Mouse (Mus musculus): ENCODE data around the gene Olfr550. TPM values are rescaled to one million over a fixed set of nuclear protein-coding genes. Genes with fewer than 3 reads are reported as not detected.

Olfr550 gene
- polyA plus RNA-seq, 2 experiments: not detected

Other genes starting within 250 kb of the Olfr550 start
- gene Rrm1, start 129.7 kb upstream of the Olfr550 start, polyA plus RNA-seq (2012; rRNA removed): 66.3 and 79.7 TPM in 2 replicates
- 115 and 134 TPM in 2 replicates for gene Rrm1, start 129.7 kb upstream of the Olfr550 start, polyA plus RNA-seq (2014; fragmentation: Nextera tagmentation; extraction: Ambion mirVana)
- gene Olfr543, start 89.8 kb upstream of the Olfr550 start, polyA plus RNA-seq (2012; rRNA removed): not detected in 2 replicates
- 0.36 and 0.44 TPM in 2 replicates for gene Olfr543, start 89.8 kb upstream of the Olfr550 start, polyA plus RNA-seq (2014; fragmentation: Nextera tagmentation; extraction: Ambion mirVana)
- not detected in 2 replicates for gene Olfr544, start 83.1 kb upstream of the Olfr550 start, polyA plus RNA-seq (2012; rRNA removed)
- gene Olfr544, start 83.1 kb upstream of the Olfr550 start, polyA plus RNA-seq (2014; fragmentation: Nextera tagmentation; extraction: Ambion mirVana): 0.11 and 0.18 TPM in 2 replicates
- not detected in 2 replicates for gene Olfr545, start 71.9 kb upstream of the Olfr550 start, polyA plus RNA-seq (2012; rRNA removed)
- gene Olfr545, start 71.9 kb upstream of the Olfr550 start, polyA plus RNA-seq (2014; fragmentation: Nextera tagmentation; extraction: Ambion mirVana): not detected in 2 replicates
- gene Olfr547, start 36.7 kb upstream of the Olfr550 start, polyA plus RNA-seq (2012; rRNA removed): not detected in 2 replicates
- not detected in 2 replicates for gene Olfr547, start 36.7 kb upstream of the Olfr550 start, polyA plus RNA-seq (2014; fragmentation: Nextera tagmentation; extraction: Ambion mirVana)
- gene Olfr548-ps1, start 30.5 kb upstream of the Olfr550 start, polyA plus RNA-seq (2012; rRNA removed): not detected in 2 replicates
- not detected in 2 replicates for gene Olfr548-ps1, start 30.5 kb upstream of the Olfr550 start, polyA plus RNA-seq (2014; fragmentation: Nextera tagmentation; extraction: Ambion mirVana)
- gene Olfr549, start 21.6 kb upstream of the Olfr550 start, polyA plus RNA-seq (2012; rRNA removed): not detected in 2 replicates
- not detected in 2 replicates for gene Olfr549, start 21.6 kb upstream of the Olfr550 start, polyA plus RNA-seq (2014; fragmentation: Nextera tagmentation; extraction: Ambion mirVana)
- gene Trim21, start 6.0 kb upstream of the Olfr550 start, polyA plus RNA-seq (2012; rRNA removed): 3.4 and 4.0 TPM in 2 replicates
- gene Trim21, start 6.0 kb upstream of the Olfr550 start, polyA plus RNA-seq (2014; fragmentation: Nextera tagmentation; extraction: Ambion mirVana): 0.81 and 1.2 TPM in 2 replicates
- not detected in 2 replicates for gene Olfr551, start 20.4 kb downstream of the Olfr550 start, polyA plus RNA-seq (2012; rRNA removed)
- not detected in 2 replicates for gene Olfr551, start 20.4 kb downstream of the Olfr550 start, polyA plus RNA-seq (2014; fragmentation: Nextera tagmentation; extraction: Ambion mirVana)
- not detected in 2 replicates for gene Olfr552, start 26.3 kb downstream of the Olfr550 start, polyA plus RNA-seq (2012; rRNA removed)
- not detected in 2 replicates for gene Olfr552, start 26.3 kb downstream of the Olfr550 start, polyA plus RNA-seq (2014; fragmentation: Nextera tagmentation; extraction: Ambion mirVana)
- gene Olfr553, start 46.8 kb downstream of the Olfr550 start, polyA plus RNA-seq (2012; rRNA removed): not detected in 2 replicates
- gene Olfr553, start 46.8 kb downstream of the Olfr550 start, polyA plus RNA-seq (2014; fragmentation: Nextera tagmentation; extraction: Ambion mirVana): not detected in 2 replicates
- gene Olfr554, start 67.0 kb downstream of the Olfr550 start, polyA plus RNA-seq (2012; rRNA removed): not detected in 2 replicates
- not detected in 2 replicates for gene Olfr554, start 67.0 kb downstream of the Olfr550 start, polyA plus RNA-seq (2014; fragmentation: Nextera tagmentation; extraction: Ambion mirVana)
- not detected in 2 replicates for gene Olfr555, start 87.4 kb downstream of the Olfr550 start, polyA plus RNA-seq (2012; rRNA removed)
- not detected in 2 replicates for gene Olfr555, start 87.4 kb downstream of the Olfr550 start, polyA plus RNA-seq (2014; fragmentation: Nextera tagmentation; extraction: Ambion mirVana)
- gene Olfr556, start 93.5 kb downstream of the Olfr550 start, polyA plus RNA-seq (2012; rRNA removed): not detected in 2 replicates
- not detected in 2 replicates for gene Olfr556, start 93.5 kb downstream of the Olfr550 start, polyA plus RNA-seq (2014; fragmentation: Nextera tagmentation; extraction: Ambion mirVana)
- 38.1 and 41.4 TPM in 2 replicates for gene Trim68, start 115.9 kb downstream of the Olfr550 start, polyA plus RNA-seq (2012; rRNA removed)
- gene Trim68, start 115.9 kb downstream of the Olfr550 start, polyA plus RNA-seq (2014; fragmentation: Nextera tagmentation; extraction: Ambion mirVana): 13.4 and 15.3 TPM in 2 replicates
- gene Olfr557, start 124.5 kb downstream of the Olfr550 start, polyA plus RNA-seq (2012; rRNA removed): not detected in 2 replicates
- gene Olfr557, start 124.5 kb downstream of the Olfr550 start, polyA plus RNA-seq (2014; fragmentation: Nextera tagmentation; extraction: Ambion mirVana): not detected in 2 replicates
- gene Olfr558, start 130.8 kb downstream of the Olfr550 start, polyA plus RNA-seq (2012; rRNA removed): 0.87 and 0.99 TPM in 2 replicates
- 0.33 and 0.37 TPM in 2 replicates for gene Olfr558, start 130.8 kb downstream of the Olfr550 start, polyA plus RNA-seq (2014; fragmentation: Nextera tagmentation; extraction: Ambion mirVana)
- not detected in 2 replicates for gene Olfr33, start 147.6 kb downstream of the Olfr550 start, polyA plus RNA-seq (2012; rRNA removed)
- gene Olfr33, start 147.6 kb downstream of the Olfr550 start, polyA plus RNA-seq (2014; fragmentation: Nextera tagmentation; extraction: Ambion mirVana): not detected in 2 replicates
- not detected in 2 replicates for gene Olfr559, start 156.0 kb downstream of the Olfr550 start, polyA plus RNA-seq (2012; rRNA removed)
- gene Olfr559, start 156.0 kb downstream of the Olfr550 start, polyA plus RNA-seq (2014; fragmentation: Nextera tagmentation; extraction: Ambion mirVana): not detected in 2 replicates
- gene Olfr560, start 187.9 kb downstream of the Olfr550 start, polyA plus RNA-seq (2012; rRNA removed): 0.04 and 0.05 TPM in 2 replicates
- not detected in 2 replicates for gene Olfr560, start 187.9 kb downstream of the Olfr550 start, polyA plus RNA-seq (2014; fragmentation: Nextera tagmentation; extraction: Ambion mirVana)
- 0.45 and 0.62 TPM in 2 replicates for gene Olfr78, start 188.0 kb downstream of the Olfr550 start, polyA plus RNA-seq (2012; rRNA removed)
- 0.07 and 0.18 TPM in 2 replicates for gene Olfr78, start 188.0 kb downstream of the Olfr550 start, polyA plus RNA-seq (2014; fragmentation: Nextera tagmentation; extraction: Ambion mirVana)
- gene Olfr561, start 199.8 kb downstream of the Olfr550 start, polyA plus RNA-seq (2012; rRNA removed): not detected in 2 replicates
- gene Olfr561, start 199.8 kb downstream of the Olfr550 start, polyA plus RNA-seq (2014; fragmentation: Nextera tagmentation; extraction: Ambion mirVana): not detected in 2 replicates
- gene Olfr564, start 232.0 kb downstream of the Olfr550 start, polyA plus RNA-seq (2012; rRNA removed): not detected in 2 replicates
- not detected in 2 replicates for gene Olfr564, start 232.0 kb downstream of the Olfr550 start, polyA plus RNA-seq (2014; fragmentation: Nextera tagmentation; extraction: Ambion mirVana)

Measured in limb, embryonic 14.5 days (tissue).